Mouse (Mus musculus): ENCODE measurements at regions not wholly inside any gene's neighbourhood (a gene's known extent, or its start where the extent isn't known, plus 50 kb on each side); places are given as distances from the start of the nearest gene placed in this dataset.

DNA sequence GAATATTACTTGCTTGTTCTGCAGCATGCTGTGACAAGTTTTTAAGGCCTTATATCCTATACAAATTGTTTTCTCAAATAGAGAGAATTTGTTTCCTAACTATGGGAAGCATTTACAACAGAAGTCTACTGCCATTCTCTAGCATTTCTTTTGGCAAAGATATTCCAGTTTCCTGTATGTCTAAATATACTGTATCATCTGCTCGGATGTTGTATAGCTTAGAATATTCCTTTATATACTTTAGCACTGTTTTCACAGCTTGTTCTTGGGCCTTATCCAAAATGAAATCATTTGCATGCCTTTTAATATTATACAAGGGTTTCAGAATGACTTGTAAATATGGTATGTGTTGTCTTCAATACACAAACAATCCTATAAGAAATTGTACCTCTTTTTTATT is 92.1 kb upstream of the Ins2 start:
- Histone ChIP-seq H3K27me3 (ENCODE audit: control insufficient read depth, insufficient read depth, low read length) (no peaks in the 10 kb centered on the region), H3K9me3 (ENCODE audit: control insufficient read depth, low read length) (no peaks in the 10 kb centered on the region), H3K4me2 (replicated peaks; ENCODE audit: low read depth, low read length, severe bottlenecking) (no peak overlapping the region), H3K27ac (replicated peaks; ENCODE audit: low read depth, low read length) (no peak overlapping the region), H3K9ac (ENCODE audit: low read depth, low read length, severe bottlenecking) (no peak overlapping the region), H3K36me3 (ENCODE audit: control insufficient read depth, insufficient read depth, low read length) (no peaks in the 10 kb centered on the region), H3K4me3 (replicated peaks; ENCODE audit: low read length) (no peak overlapping the region), H3K4me1 (ENCODE audit: control insufficient read depth, insufficient read depth, low read length) (peaks cover 7% of the 10 kb centered on the region)
- 67% methylated on average over 1 of the region's 1 CpGs for WGBS
- no peak for TF ChIP-seq POLR2A (IDR thresholded peaks at IDR 0.05; ENCODE audit: borderline replicate concordance, extremely low read depth, insufficient read depth, insufficient read length)
- DNase-seq (ENCODE audit: low spot score), result no peak
- no peak for ATAC-seq (ENCODE audit: low FRiP score, low read depth)

- no peak overlapping the region for H3K4me3 ChIP-seq (replicated peaks; ENCODE audit: low read length)
- no peak for ATAC-seq (ENCODE audit: low FRiP score, low read depth)
- DNase-seq (ENCODE audit: low spot score), result no peak
Observed at GRCm38 (mm10) chr7:142830969-142831673, 87.9 kb upstream of the Ins2 start.

GRCm38 (mm10) chr7:142810711-142811110 is 67.5 kb upstream of the Ins2 start:
- no peak overlapping the region for H3K9ac ChIP-seq (ENCODE audit: low read depth, low read length, severe bottlenecking)
- WGBS, result 77% methylated on average over 4 of the region's 4 CpGs
- ATAC-seq (ENCODE audit: low FRiP score, low read depth) (no peak), DNase-seq (ENCODE audit: low spot score) (no peak)
- no peak overlapping the region for H3K4me2 ChIP-seq (replicated peaks; ENCODE audit: low read depth, low read length, severe bottlenecking)
- no peaks in the 10 kb centered on the region for H3K36me3 ChIP-seq (ENCODE audit: control insufficient read depth, insufficient read depth, low read length)
- no peaks in the 10 kb centered on the region for H3K4me1 ChIP-seq (ENCODE audit: control insufficient read depth, insufficient read depth, low read length)
- no peaks in the 10 kb centered on the region for H3K27me3 ChIP-seq (ENCODE audit: control insufficient read depth, insufficient read depth, low read length)
- H3K27ac ChIP-seq (replicated peaks; ENCODE audit: low read depth, low read length), result no peak overlapping the region
- no peak for TF ChIP-seq POLR2A (IDR thresholded peaks at IDR 0.05; ENCODE audit: borderline replicate concordance, extremely low read depth, insufficient read depth, insufficient read length)
- no peak overlapping the region for H3K4me3 ChIP-seq (replicated peaks; ENCODE audit: low read length)
- H3K9me3 ChIP-seq (ENCODE audit: control insufficient read depth, low read length), result no peaks in the 10 kb centered on the region

More at GRCm38 (mm10) chr7:142830969-142831673, 87.9 kb upstream of the Ins2 start:
- Histone ChIP-seq H3K9me3 (ENCODE audit: control insufficient read depth, low read length) (no peaks in the 10 kb centered on the region), H3K27me3 (ENCODE audit: control insufficient read depth, insufficient read depth, low read length) (no peaks in the 10 kb centered on the region), H3K9ac (ENCODE audit: low read depth, low read length, severe bottlenecking) (no peak overlapping the region), H3K4me2 (replicated peaks; ENCODE audit: low read depth, low read length, severe bottlenecking) (no peak overlapping the region), H3K4me1 (ENCODE audit: control insufficient read depth, insufficient read depth, low read length) (peaks cover 7% of the 10 kb centered on the region), H3K27ac (replicated peaks; ENCODE audit: low read depth, low read length) (no peak overlapping the region), H3K36me3 (ENCODE audit: control insufficient read depth, insufficient read depth, low read length) (no peaks in the 10 kb centered on the region)
- TF ChIP-seq POLR2A (IDR thresholded peaks at IDR 0.05; ENCODE audit: borderline replicate concordance, extremely low read depth, insufficient read depth, insufficient read length), result no peak
- WGBS, result 3% methylated on average over 2 of the region's 2 CpGs

- no peak overlapping the region for H3K27ac ChIP-seq (replicated peaks; ENCODE audit: low read depth, low read length)
- WGBS, result 27% methylated on average over 6 of the region's 6 CpGs
- H3K4me1 ChIP-seq (ENCODE audit: control insufficient read depth, insufficient read depth, low read length), result peaks cover under 1% of the 10 kb centered on the region; the same call in 1 of the 2 replicates
- H3K9ac ChIP-seq (ENCODE audit: low read depth, low read length, severe bottlenecking), result no peak overlapping the region
- no peak for TF ChIP-seq POLR2A (IDR thresholded peaks at IDR 0.05; ENCODE audit: borderline replicate concordance, extremely low read depth, insufficient read depth, insufficient read length)
- no peak overlapping the region for H3K4me2 ChIP-seq (replicated peaks; ENCODE audit: low read depth, low read length, severe bottlenecking)
- no peaks in the 10 kb centered on the region for H3K36me3 ChIP-seq (ENCODE audit: control insufficient read depth, insufficient read depth, low read length)
- H3K27me3 ChIP-seq (ENCODE audit: control insufficient read depth, insufficient read depth, low read length), result no peaks in the 10 kb centered on the region
- no peaks in the 10 kb centered on the region for H3K9me3 ChIP-seq (ENCODE audit: control insufficient read depth, low read length)
- ATAC-seq (ENCODE audit: low FRiP score, low read depth) (no peak), DNase-seq (ENCODE audit: low spot score) (peak; percentile 64)
- H3K4me3 ChIP-seq (replicated peaks; ENCODE audit: low read length), result no peak overlapping the region
Observed at GRCm38 (mm10) chr7:142799424-142799823, 56.2 kb upstream of the Ins2 start.

DNA sequence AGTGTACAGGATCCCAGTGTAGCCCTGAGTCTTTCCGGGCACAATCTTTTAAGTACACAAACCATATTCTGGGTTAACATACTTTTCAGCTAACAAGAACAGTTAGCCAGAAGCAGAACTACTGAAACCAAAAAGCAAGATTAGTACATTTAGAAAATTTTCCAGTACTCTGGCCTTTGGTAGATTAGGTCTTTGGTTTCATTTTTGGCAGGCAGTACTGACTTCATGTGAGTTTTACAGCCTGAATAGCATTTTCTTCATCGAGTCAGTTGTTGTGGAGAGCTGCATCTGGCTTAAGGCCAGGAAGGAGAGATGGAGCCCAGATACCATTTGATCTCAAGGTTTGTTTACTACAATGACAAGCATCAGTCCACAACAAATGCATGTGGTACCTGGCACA is 51.3 kb upstream of the Ins2 start:
- Histone ChIP-seq H3K27ac (replicated peaks; ENCODE audit: low read depth, low read length) (peak overlapping the region; percentile 33; the same call in 1 of the 2 replicates), H3K4me2 (replicated peaks; ENCODE audit: low read depth, low read length, severe bottlenecking) (no peak overlapping the region; the same call in 1 of the 2 replicates), H3K9me3 (ENCODE audit: control insufficient read depth, low read length) (no peaks in the 10 kb centered on the region), H3K27me3 (ENCODE audit: control insufficient read depth, insufficient read depth, low read length) (no peaks in the 10 kb centered on the region), H3K9ac (ENCODE audit: low read depth, low read length, severe bottlenecking) (no peak overlapping the region), H3K4me3 (replicated peaks; ENCODE audit: low read length) (no peak overlapping the region), H3K4me1 (ENCODE audit: control insufficient read depth, insufficient read depth, low read length) (peaks cover 4% of the 10 kb centered on the region), H3K36me3 (ENCODE audit: control insufficient read depth, insufficient read depth, low read length) (no peaks in the 10 kb centered on the region)
- DNase-seq (ENCODE audit: low spot score) (no peak), ATAC-seq (ENCODE audit: low FRiP score, low read depth) (no peak)
- TF ChIP-seq POLR2A (IDR thresholded peaks at IDR 0.05; ENCODE audit: borderline replicate concordance, extremely low read depth, insufficient read depth, insufficient read length), result no peak
- 38% methylated on average over 2 of the region's 2 CpGs for WGBS

Data from limb, embryonic 14.5 days (tissue).